Mouse (Mus musculus) MEL (cell line): ENCODE measurements at regions not wholly inside any gene's neighbourhood (a gene's known extent, or its start where the extent isn't known, plus 50 kb on each side); places are given as distances from the start of the nearest gene placed in this dataset.

ENCODE experiments used
- DNase-seq: peaks from one replicate; pipeline ENCODE4 v3.0.0; 2011; ENCODE audit warnings: low read depth, low spot score
- H3K27ac ChIP-seq: 2 replicates; pipeline ENCODE4 v1.5.1; 2012; ENCODE audit warnings: low read depth, mild to moderate bottlenecking, control low read depth, low read length, moderate library complexity; ENCODE audit not compliant: control insufficient read depth
- H3K27me3 ChIP-seq, 2 experiments: fragments of 150-350 bp in 1 of 2; sonication (generic) in 1 of 2; 2 replicates each; pipeline ENCODE4 v1.6.1; 2012; ENCODE audit warnings: low read length in 2 of 2, mild to moderate bottlenecking in 2 of 2, improper control_type of control experiment in 1 of 2, moderate library complexity in 1 of 2; ENCODE audit not compliant: insufficient read depth in 2 of 2, control insufficient read depth in 1 of 2
- H3K36me3 ChIP-seq, 2 experiments: 2 replicates each; pipeline ENCODE4 v1.6.1; 2012 to 2014; ENCODE audit warnings: low read length in 2 of 2, improper control_type of control experiment in 1 of 2, inconsistent platforms in 1 of 2, mild to moderate bottlenecking in 1 of 2; ENCODE audit not compliant: insufficient read depth in 2 of 2, control insufficient read depth in 1 of 2
- H3K4me1 ChIP-seq, 2 experiments: fragments of 150-350 bp in 1 of 2; sonication (generic) in 1 of 2; 2 replicates each; pipeline ENCODE4 v1.6.1; 2012; ENCODE audit warnings: low read length in 2 of 2, improper control_type of control experiment in 1 of 2, mild to moderate bottlenecking in 1 of 2; ENCODE audit not compliant: insufficient read depth in 2 of 2, control insufficient read depth in 1 of 2
- H3K4me3 ChIP-seq, 2 experiments: fragments of 150-350 bp in 1 of 2; sonication (generic) in 1 of 2; 2 replicates each; pipeline ENCODE4 v1.5.1; 2012; ENCODE audit warnings: low read depth in 2 of 2, low read length in 2 of 2, mild to moderate bottlenecking in 2 of 2, moderate library complexity in 2 of 2, control low read depth in 1 of 2, improper control_type of control experiment in 1 of 2; ENCODE audit not compliant: control insufficient read depth in 1 of 2, insufficient read depth in 1 of 2
- H3K79me2 ChIP-seq: 2 replicates; pipeline ENCODE4 v1.6.1; 2012; ENCODE audit warnings: mild to moderate bottlenecking, low read length, moderate library complexity; ENCODE audit not compliant: control insufficient read depth, poor library complexity, insufficient read depth
- H3K9ac ChIP-seq: 2 replicates; pipeline ENCODE4 v1.6.1; 2012; ENCODE audit warnings: low read depth, mild to moderate bottlenecking, control low read depth, low read length, moderate library complexity; ENCODE audit not compliant: control insufficient read depth, poor library complexity, severe bottlenecking
- H3K9me3 ChIP-seq: fragments of 150-350 bp; sonication (generic); replicated peaks from 2 replicates; pipeline ENCODE4 v1.6.1; 2012; ENCODE audit warnings: mild to moderate bottlenecking, low read length, improper control_type of control experiment, moderate library complexity; ENCODE audit not compliant: insufficient read depth
- BHLHE40 ChIP-seq: IDR thresholded peaks from 2 replicates; pipeline ENCODE4 v1.6.1; 2012; ENCODE audit warnings: low read depth, mild to moderate bottlenecking, inconsistent platforms, low read length, improper control_type of control experiment, borderline replicate concordance
- CHD1 ChIP-seq: IDR thresholded peaks from 2 replicates; pipeline ENCODE4 v1.6.1; 2012; ENCODE audit warnings: low read depth, mild to moderate bottlenecking, inconsistent platforms, low read length, improper control_type of control experiment
- ETS1 ChIP-seq: IDR thresholded peaks from 2 replicates; pipeline ENCODE4 v1.6.1; 2012; ENCODE audit warnings: low read depth, mild to moderate bottlenecking, inconsistent platforms, low read length, improper control_type of control experiment, moderate library complexity
- GABPA ChIP-seq: IDR thresholded peaks from 2 replicates; pipeline ENCODE4 v1.6.1; 2012; ENCODE audit warnings: low read depth, mild to moderate bottlenecking, inconsistent platforms, low read length, improper control_type of control experiment, moderate library complexity
- GATA1 ChIP-seq: IDR thresholded peaks from 2 replicates; pipeline ENCODE4 v1.6.1; 2011; ENCODE audit warnings: low read depth, low read length, improper control_type of control experiment
- MAFK ChIP-seq: IDR thresholded peaks from 2 replicates; pipeline ENCODE4 v1.6.1; 2011; ENCODE audit warnings: low read depth, mild to moderate bottlenecking, low read length, improper control_type of control experiment, borderline replicate concordance
- MAX ChIP-seq: IDR thresholded peaks from 2 replicates; pipeline ENCODE4 v1.6.1; 2011; ENCODE audit warnings: low read length, improper control_type of control experiment
- MAZ ChIP-seq: IDR thresholded peaks from 2 replicates; pipeline ENCODE4 v1.6.1; 2012; ENCODE audit warnings: low read depth, mild to moderate bottlenecking, inconsistent platforms, low read length, improper control_type of control experiment
- MEF2A ChIP-seq: IDR thresholded peaks from 2 replicates; pipeline ENCODE4 v1.6.1; 2014; ENCODE audit warnings: low read depth, mild to moderate bottlenecking, inconsistent platforms, low read length, improper control_type of control experiment; ENCODE audit not compliant: poor library complexity, insufficient replicate concordance, severe bottlenecking; ENCODE audit errors: extremely low read depth
- MXI1 ChIP-seq: IDR thresholded peaks from 2 replicates; pipeline ENCODE4 v1.6.1; 2011; ENCODE audit warnings: mild to moderate bottlenecking, low read depth, low read length, improper control_type of control experiment
- MYB ChIP-seq: IDR thresholded peaks from 2 replicates; pipeline ENCODE4 v1.6.1; 2011; ENCODE audit warnings: mild to moderate bottlenecking, low read depth, low read length, improper control_type of control experiment
- MYC ChIP-seq: IDR thresholded peaks from 2 replicates; pipeline ENCODE4 v1.6.1; 2011; ENCODE audit warnings: low read depth, mild to moderate bottlenecking, low read length, improper control_type of control experiment, moderate library complexity
- NELFE ChIP-seq: IDR thresholded peaks from 2 replicates; pipeline ENCODE4 v1.6.1; 2011; ENCODE audit warnings: low read depth, low read length, improper control_type of control experiment
- POLR2A ChIP-seq, 2 experiments: IDR thresholded peaks; 2 replicates each; pipeline ENCODE4 v1.6.1; 2011 to 2012; ENCODE audit warnings: low read length in 2 of 2, mild to moderate bottlenecking in 2 of 2, control low read depth in 1 of 2, improper control_type of control experiment in 1 of 2, low read depth in 1 of 2, moderate library complexity in 1 of 2; ENCODE audit not compliant: control insufficient read depth in 1 of 2, insufficient read depth in 1 of 2, poor library complexity in 1 of 2
- RAD21 ChIP-seq: IDR thresholded peaks from 2 replicates; pipeline ENCODE4 v1.6.1; 2011; ENCODE audit warnings: mild to moderate bottlenecking, low read depth, low read length, improper control_type of control experiment
- SIN3A ChIP-seq: IDR thresholded peaks from 2 replicates; pipeline ENCODE4 v1.6.1; 2012; ENCODE audit warnings: low read length, improper control_type of control experiment, inconsistent platforms
- TBP ChIP-seq: IDR thresholded peaks from 2 replicates; pipeline ENCODE4 v1.8.0; 2011; ENCODE audit warnings: low read depth, low read length, improper control_type of control experiment
- TCF12 ChIP-seq: IDR thresholded peaks from 2 replicates; pipeline ENCODE4 v1.6.1; 2014; ENCODE audit warnings: low read depth, mild to moderate bottlenecking, inconsistent platforms, low read length, improper control_type of control experiment, moderate library complexity
- USF2 ChIP-seq, 2 experiments: IDR thresholded peaks; 2 replicates each; pipeline ENCODE4 v1.6.1; 2011 to 2012; ENCODE audit warnings: improper control_type of control experiment in 2 of 2, low read length in 2 of 2, borderline replicate concordance in 1 of 2, inconsistent platforms in 1 of 2, low read depth in 1 of 2, mild to moderate bottlenecking in 1 of 2; ENCODE audit not compliant: insufficient read depth in 1 of 2
- ZKSCAN1 ChIP-seq: IDR thresholded peaks from 2 replicates; pipeline ENCODE4 v1.6.1; 2012; ENCODE audit warnings: low read depth, mild to moderate bottlenecking, inconsistent platforms, low read length, improper control_type of control experiment, moderate library complexity
- ZMIZ1 ChIP-seq: IDR thresholded peaks from 2 replicates; pipeline ENCODE4 v1.6.1; 2012; ENCODE audit warnings: low read depth, mild to moderate bottlenecking, inconsistent platforms, low read length, improper control_type of control experiment, moderate library complexity
- ZNF384 ChIP-seq: IDR thresholded peaks from 2 replicates; pipeline ENCODE4 v1.6.1; 2012; ENCODE audit warnings: low read depth, mild to moderate bottlenecking, inconsistent platforms, low read length, improper control_type of control experiment

GRCm38 (mm10) chr3:115824792-115825191 is 62.8 kb upstream of the Dph5 start:
- Histone ChIP-seq H3K36me3 (peaks cover 0 to 7% of the 10 kb centered on the region in 2 experiments; a peak in 1 of 4 replicates), H3K27me3 (no peaks in the 10 kb centered on the region), H3K4me1 (peaks cover 0 to 7% of the 10 kb centered on the region in 2 experiments; a peak in 2 of 4 replicates), H3K9ac (no peak overlapping the region), H3K79me2 (no peaks in the 10 kb centered on the region), H3K9me3 (no peaks in the 10 kb centered on the region), H3K4me3 (no peak overlapping the region), H3K27ac (no peak overlapping the region)
- TF ChIP-seq TBP = no peak
- no peak for TF ChIP-seq NELFE
- no peak for TF ChIP-seq TCF12
- no peak for TF ChIP-seq MYB
- DNase-seq = no peak

GRCm38 (mm10) chr3:115835381-115835780 is 52.3 kb upstream of the Dph5 start:
- TF ChIP-seq BHLHE40 (no peak), ZMIZ1 (no peak), MAZ (no peak), MXI1 (no peak), MYB (no peak), MAX (no peak), CHD1 (no peak), ZKSCAN1 (no peak), SIN3A (no peak), ZNF384 (no peak), RAD21 (no peak)
- no peak overlapping the region for H3K4me3 ChIP-seq
- no peaks in the 10 kb centered on the region for H3K36me3 ChIP-seq
- H3K9ac ChIP-seq = no peak overlapping the region
- no peak overlapping the region for H3K27ac ChIP-seq
- no peaks in the 10 kb centered on the region for H3K4me1 ChIP-seq
- H3K79me2 ChIP-seq = no peaks in the 10 kb centered on the region
- DNase-seq = no peak
- no peaks in the 10 kb centered on the region for H3K9me3 ChIP-seq
- H3K27me3 ChIP-seq = peaks cover 0 to 2% of the 10 kb centered on the region in 2 experiments; a peak in 2 of 4 replicates

DNA sequence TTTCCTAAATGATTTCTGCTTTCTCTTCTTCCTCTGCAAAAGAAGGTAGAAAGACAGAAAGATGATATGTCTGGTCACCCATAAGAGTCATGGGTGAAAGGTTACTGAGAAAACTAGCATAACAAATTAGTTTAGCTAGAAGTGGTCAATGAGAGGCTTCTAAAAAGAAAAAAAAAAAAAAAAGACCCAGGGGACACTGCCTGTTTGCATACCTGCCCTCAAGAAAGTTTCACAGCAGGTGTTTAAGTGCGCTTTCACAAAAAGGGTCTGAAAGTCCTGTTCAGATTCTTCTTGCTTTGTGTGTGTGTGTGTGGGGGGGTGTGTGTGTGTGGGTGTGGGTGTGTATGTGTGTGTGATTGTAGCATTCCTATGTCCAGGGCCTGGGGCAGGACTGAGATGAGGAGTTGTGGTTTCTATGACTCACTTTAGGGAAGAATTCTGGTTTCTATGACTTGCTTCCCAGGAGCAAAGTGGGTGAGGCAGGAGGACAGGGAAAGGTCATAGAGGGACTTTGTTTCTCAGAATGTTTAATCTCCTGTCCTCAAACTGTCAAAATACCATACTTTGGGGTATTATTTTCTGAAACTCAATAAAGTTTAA is 49.9 kb upstream of the Dph5 start:
- Histone ChIP-seq H3K79me2 (no peaks in the 10 kb centered on the region), H3K36me3 (no peaks in the 10 kb centered on the region), H3K9me3 (no peaks in the 10 kb centered on the region), H3K27ac (no peak overlapping the region), H3K4me1 (no peaks in the 10 kb centered on the region), H3K9ac (no peak overlapping the region), H3K27me3 (peaks cover 0 to 2% of the 10 kb centered on the region in 2 experiments; a peak in 2 of 4 replicates), H3K4me3 (no peak overlapping the region)
- TF ChIP-seq POLR2A (IDR thresholded peaks at IDR 0.05; ENCODE audit: control insufficient read depth in 1 of 2, insufficient read depth in 1 of 2, low read depth in 1 of 2, low read length in 2 of 2, poor library complexity in 1 of 2) = no peak
- TF ChIP-seq MXI1 = no peak
- TF ChIP-seq MYC = no peak
- TF ChIP-seq MAFK = no peak
- TF ChIP-seq GATA1 = no peak
- no peak for TF ChIP-seq GABPA
- no peak for TF ChIP-seq USF2 (IDR thresholded peaks at IDR 0.05; ENCODE audit: borderline replicate concordance in 1 of 2, insufficient read depth in 1 of 2, low read depth in 1 of 2, low read length in 2 of 2)
- no peak for TF ChIP-seq TCF12
- TF ChIP-seq RAD21 = no peak
- no peak for TF ChIP-seq ETS1
- no peak for TF ChIP-seq ZNF384
- TF ChIP-seq MEF2A = no peak
- no peak for DNase-seq
